Mouse (Mus musculus) midbrain, postnatal 0 days (tissue): ENCODE measurements around the gene Ptpdc1. TPM values are rescaled to one million over a fixed set of nuclear protein-coding genes. Genes with fewer than 3 reads are reported as not detected.
A peak's percentile ranks its signal among the peaks of the same experiment; 100 is the strongest.

Experiments
- ATAC-seq: fragments of 200-750 bp; cut with Nextera tagmentation; 2 replicates; pipeline ENCODE4 v1.8.0; 2017; ENCODE audit warnings: moderate number of reproducible peaks, mild to moderate bottlenecking, moderate TSS enrichment, moderate library complexity; ENCODE audit not compliant: low FRiP score
- DNase-seq: peaks from one replicate; pipeline ENCODE4 v3.0.0-alpha.2; 2015; ENCODE audit warnings: low spot score
- H3K27ac ChIP-seq: fragments of 300-500 bp; sonication (generic); 2 replicates; pipeline ENCODE4 v1.5.1; 2014; ENCODE audit warnings: low read depth, mild to moderate bottlenecking, low read length, mixed read lengths
- H3K27me3 ChIP-seq: fragments of 300-500 bp; sonication (generic); 2 replicates; pipeline ENCODE4 v1.6.1; 2014; ENCODE audit warnings: low read length, control low read depth, mixed read lengths; ENCODE audit not compliant: insufficient read depth
- H3K36me3 ChIP-seq: fragments of 300-500 bp; sonication (generic); 2 replicates; pipeline ENCODE4 v1.6.1; 2014; ENCODE audit warnings: low read length, control low read depth, mixed read lengths; ENCODE audit not compliant: insufficient read depth
- H3K4me1 ChIP-seq: fragments of 300-500 bp; sonication (generic); 2 replicates; pipeline ENCODE4 v1.6.1; 2014; ENCODE audit warnings: mild to moderate bottlenecking, control low read depth, antibody characterized with exemption, low read length, mixed read lengths; ENCODE audit not compliant: insufficient read depth
- H3K4me2 ChIP-seq: fragments of 300-500 bp; sonication (generic); 2 replicates; pipeline ENCODE4 v1.6.1; 2014; ENCODE audit warnings: low read depth, mild to moderate bottlenecking, low read length, mixed read lengths; ENCODE audit not compliant: poor library complexity, severe bottlenecking
- H3K4me3 ChIP-seq: fragments of 300-500 bp; sonication (generic); 2 replicates; pipeline ENCODE4 v1.5.1; 2014; ENCODE audit warnings: low read depth, mild to moderate bottlenecking, low read length, moderate library complexity
- H3K9ac ChIP-seq: fragments of 300-500 bp; sonication (generic); replicated peaks from 2 replicates; pipeline ENCODE4 v1.6.1; 2014; ENCODE audit warnings: mild to moderate bottlenecking, low read length, moderate library complexity, mixed read lengths; ENCODE audit not compliant: poor library complexity, severe bottlenecking
- H3K9me3 ChIP-seq: fragments of 300-500 bp; sonication (generic); 2 replicates; pipeline ENCODE4 v1.6.1; 2016; ENCODE audit warnings: low read length, control low read depth
- CTCF ChIP-seq: IDR thresholded peaks from 2 replicates; pipeline ENCODE4 v1.5.1; 2016; ENCODE audit warnings: antibody characterized with exemption, mild to moderate bottlenecking
- WGBS: fragments of 180-500 bp; shearing (Covaris S2); extraction: QIAGEN DNeasy Blood & Tissue Kit; methylation state at CpG from one replicate; pipeline ENCODE4 v1.1.7; 2014; 5-methylcytosine and 5-hydroxymethylcytosine counted together
- polyA plus RNA-seq: library from polyadenylated mRNA; unstranded; fragments of >200 nt; fragmentation: Nextera tagmentation; extraction: Ambion mirVana; gene quantifications from 2 replicates; pipeline ENCODE4 v1.2.1, GENCODE M21; 2015
- total RNA-seq: library from RNA; depleted of rRNA; stranded (reverse); fragments of >200 nt; gene quantifications from 2 replicates; pipeline ENCODE4 v1.2.3, GENCODE M21; 2014

Ptpdc1 gene
- total and polyA plus RNA-seq, 2 experiments from 2014 or later, result 15.3 to 36.3 TPM

DNA sequence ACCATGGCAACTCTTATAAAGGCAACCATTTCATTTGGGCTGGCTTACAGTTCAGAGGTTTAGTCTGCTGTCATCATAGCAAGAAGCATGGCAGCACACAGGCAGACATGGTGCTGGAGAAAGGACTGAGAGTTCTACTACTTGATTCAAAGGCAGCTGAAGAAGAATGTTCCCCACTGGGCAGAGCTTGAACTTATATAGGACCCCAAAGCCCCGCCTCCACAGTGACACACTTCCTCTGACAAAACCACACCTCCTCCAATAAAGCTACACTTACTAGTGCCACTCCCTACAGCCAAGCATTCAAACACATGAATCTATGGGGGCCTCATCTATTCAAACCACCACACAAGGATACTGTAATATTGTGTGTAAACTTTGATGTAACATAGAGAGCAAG lies 70.9 kb downstream of the Ptpdc1 start:
- Histone ChIP-seq H3K27ac (no peak overlapping the region), H3K9me3 (no peaks in the 10 kb centered on the region), H3K4me2 (no peak overlapping the region), H3K27me3 (no peaks in the 10 kb centered on the region), H3K36me3 (no peaks in the 10 kb centered on the region), H3K9ac (no peak overlapping the region), H3K4me1 (no peaks in the 10 kb centered on the region), H3K4me3 (no peak overlapping the region)
- no peak for DNase-seq
- no peak for ATAC-seq
- 93% methylated on average over 1 of the region's 1 CpGs for WGBS
- no peak for TF ChIP-seq CTCF

DNA sequence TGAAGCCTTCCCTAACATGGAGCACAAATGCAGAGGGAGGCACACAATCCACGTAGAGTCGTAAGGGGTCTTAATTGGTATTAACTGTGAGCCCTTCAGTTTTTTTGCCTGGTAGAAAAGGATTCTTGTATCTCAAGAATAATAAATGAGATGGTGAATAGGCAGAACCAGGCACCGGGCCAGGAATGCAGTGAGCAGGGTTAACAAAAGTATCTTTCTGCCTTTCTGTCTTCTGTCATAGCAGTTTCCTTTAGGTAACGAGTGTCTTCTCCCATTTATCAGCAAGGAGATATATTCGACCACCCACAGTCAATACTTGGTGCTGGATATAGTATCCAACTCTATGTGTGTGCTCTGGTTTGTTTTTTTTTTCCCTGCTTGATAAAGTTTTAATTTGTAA lies 72.0 kb downstream of the Ptpdc1 start:
- H3K27me3 ChIP-seq, result no peaks in the 10 kb centered on the region
- H3K4me2 ChIP-seq, result no peak overlapping the region
- no peak for ATAC-seq
- H3K4me3 ChIP-seq, result no peak overlapping the region
- no peak overlapping the region for H3K9ac ChIP-seq
- WGBS, result 55% methylated on average over 5 of the region's 5 CpGs
- DNase-seq, result peak; percentile 36
- no peaks in the 10 kb centered on the region for H3K9me3 ChIP-seq
- no peak for TF ChIP-seq CTCF
- H3K27ac ChIP-seq, result no peak overlapping the region
- no peaks in the 10 kb centered on the region for H3K36me3 ChIP-seq
- no peaks in the 10 kb centered on the region for H3K4me1 ChIP-seq

DNA sequence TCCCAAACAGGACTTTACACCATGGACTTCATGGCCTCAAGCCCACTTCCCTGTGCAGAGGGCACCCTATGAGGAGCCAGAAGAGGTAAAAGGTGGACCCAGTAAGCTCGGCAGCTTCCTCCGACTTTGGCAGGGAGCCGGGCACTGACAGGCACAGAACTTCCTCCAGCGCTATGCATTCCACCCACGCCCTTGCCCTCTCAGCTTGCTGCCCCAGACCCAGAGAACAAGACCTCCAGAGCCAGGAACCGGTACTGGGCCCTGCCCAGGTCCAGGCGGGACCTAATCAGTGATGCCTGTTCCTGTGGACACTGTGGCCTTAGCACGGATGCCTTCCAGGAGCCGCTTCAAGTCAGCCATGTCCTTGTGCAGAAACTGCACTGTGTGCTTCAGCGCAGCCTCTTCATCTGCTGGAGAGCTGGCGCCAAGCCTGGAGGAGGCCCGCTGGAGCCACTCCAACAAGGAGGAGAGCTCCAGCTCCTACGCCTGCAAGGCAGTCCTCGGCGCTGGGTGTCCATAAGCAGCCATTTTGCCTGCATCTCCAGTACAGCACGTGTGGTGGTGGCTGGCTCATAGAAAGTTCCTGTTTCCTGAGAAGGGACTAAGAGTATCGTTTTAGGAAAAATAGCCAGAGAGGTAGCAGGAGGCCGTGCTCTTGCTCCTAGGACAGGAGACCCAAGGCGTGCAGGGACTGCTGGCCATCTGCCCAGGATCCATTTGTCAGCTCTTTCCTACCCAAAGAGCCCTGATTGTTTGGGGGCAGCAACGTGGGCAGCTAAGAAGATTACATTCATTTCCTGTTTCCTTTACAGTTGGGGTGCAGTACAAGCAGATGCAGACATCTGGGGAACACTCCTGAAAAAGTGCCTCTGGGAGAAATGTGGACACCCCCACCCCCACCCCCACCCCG lies 73.0 kb downstream of the Ptpdc1 start:
- Histone ChIP-seq H3K9me3 (no peaks in the 10 kb centered on the region), H3K36me3 (no peaks in the 10 kb centered on the region), H3K4me1 (no peaks in the 10 kb centered on the region), H3K27ac (peak overlapping the region; percentile 77), H3K27me3 (no peaks in the 10 kb centered on the region), H3K9ac (0 out of 2 replicates have a peak overlapping the region, but pooled peaks have one; percentile 9), H3K4me3 (no peak overlapping the region), H3K4me2 (peak overlapping the region; percentile 19; the same call in 1 of the 2 replicates)
- no peak for TF ChIP-seq CTCF
- DNase-seq (peak; percentile 93), ATAC-seq (peak; percentile 71)
- 56% methylated on average over 21 of the region's 21 CpGs for WGBS

DNA sequence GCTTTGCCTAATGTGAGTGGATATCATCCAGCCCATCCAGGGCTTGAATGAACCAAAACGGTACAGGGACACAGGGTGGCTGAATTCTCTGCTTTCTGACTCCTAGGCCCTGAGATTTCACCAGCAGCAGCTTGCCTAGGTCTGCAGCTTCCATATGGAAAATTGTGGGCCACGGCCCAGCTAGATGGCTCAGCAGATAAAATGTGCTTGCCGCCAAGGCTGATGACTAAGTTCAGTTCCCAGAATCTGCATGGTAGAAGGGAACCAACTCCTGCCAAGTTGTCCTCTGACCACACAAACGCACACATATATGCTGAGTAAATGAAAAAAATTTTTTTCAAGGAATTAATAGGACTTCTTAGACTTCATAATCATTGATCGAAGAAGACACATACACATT lies 77.2 kb downstream of the Ptpdc1 start:
- Histone ChIP-seq H3K4me3 (no peak overlapping the region), H3K36me3 (no peaks in the 10 kb centered on the region), H3K27ac (no peak overlapping the region), H3K9ac (no peak overlapping the region), H3K4me2 (no peak overlapping the region), H3K4me1 (peaks cover 8% of the 10 kb centered on the region; the same call in 1 of the 2 replicates), H3K27me3 (no peaks in the 10 kb centered on the region), H3K9me3 (no peaks in the 10 kb centered on the region)
- no peak for ATAC-seq
- TF ChIP-seq CTCF, result no peak
- DNase-seq, result no peak
- 91% methylated on average over 5 of the region's 5 CpGs for WGBS

DNA sequence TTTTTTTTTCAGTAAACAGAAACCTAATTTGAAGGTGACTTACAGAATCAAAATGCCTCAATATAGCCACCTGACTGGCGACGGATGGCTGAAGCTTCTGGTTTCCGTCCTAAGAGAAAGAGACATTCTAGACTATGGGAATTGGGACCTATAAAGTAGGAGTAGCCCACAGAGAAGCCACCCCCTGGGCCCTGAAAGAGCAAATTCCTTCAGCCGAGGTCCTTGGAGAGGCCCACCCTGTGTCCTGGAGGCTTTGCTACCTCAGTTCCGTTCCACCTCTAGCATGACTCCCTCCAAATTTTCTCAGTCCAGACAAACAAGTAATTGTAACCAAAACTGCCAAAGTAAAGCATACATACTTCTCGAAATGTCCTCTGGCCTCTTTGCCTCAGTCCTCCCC lies 77.8 kb downstream of the Ptpdc1 start:
- no peaks in the 10 kb centered on the region for H3K36me3 ChIP-seq
- no peaks in the 10 kb centered on the region for H3K27me3 ChIP-seq
- ATAC-seq, result no peak
- no peak overlapping the region for H3K4me2 ChIP-seq
- DNase-seq, result no peak
- peaks cover 8% of the 10 kb centered on the region; the same call in 1 of the 2 replicates for H3K4me1 ChIP-seq
- no peak overlapping the region for H3K27ac ChIP-seq
- no peak for TF ChIP-seq CTCF
- no peaks in the 10 kb centered on the region for H3K9me3 ChIP-seq
- no peak overlapping the region for H3K4me3 ChIP-seq
- 95% methylated on average over 6 of the region's 6 CpGs for WGBS
- no peak overlapping the region for H3K9ac ChIP-seq

DNA sequence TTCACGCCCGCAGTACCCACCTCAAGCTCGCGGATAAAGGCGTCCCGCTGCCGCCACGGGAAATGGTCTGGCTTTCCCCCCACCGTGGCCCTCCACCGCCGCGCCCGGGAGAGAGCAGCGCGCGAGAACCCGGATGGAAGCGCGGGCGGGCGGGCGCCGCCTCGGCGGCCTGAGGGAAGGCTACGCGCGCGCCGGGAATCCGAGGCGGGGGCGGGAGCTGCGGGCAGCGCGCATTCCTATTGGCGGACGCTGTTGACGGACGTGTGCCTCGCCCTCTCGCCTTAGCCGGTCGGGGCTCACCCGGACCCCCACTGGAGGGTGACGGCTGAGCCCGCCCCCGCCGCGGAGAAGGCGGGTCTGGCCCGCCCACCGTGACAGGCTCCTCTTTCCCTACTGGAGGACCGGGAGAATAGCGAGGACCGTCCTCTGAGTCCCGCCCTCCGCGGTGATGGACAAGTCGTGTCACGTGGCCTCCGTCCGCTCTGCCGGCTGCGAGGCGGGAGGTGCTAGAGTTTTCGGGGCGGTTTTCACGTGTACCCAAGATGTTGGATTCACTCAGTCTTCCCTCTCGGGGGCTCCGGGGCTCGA lies 79.0 kb downstream of the Ptpdc1 start:
- ATAC-seq (peak; percentile 99), DNase-seq (peak; percentile 99)
- peaks cover 8% of the 10 kb centered on the region; the same call in 1 of the 2 replicates for H3K4me1 ChIP-seq
- H3K27me3 ChIP-seq, result no peaks in the 10 kb centered on the region
- H3K27ac ChIP-seq, result peak overlapping the region; percentile 100
- H3K9ac ChIP-seq, result peak overlapping the region; percentile 99
- no peaks in the 10 kb centered on the region for H3K9me3 ChIP-seq
- peak overlapping the region; percentile 94 for H3K4me3 ChIP-seq
- TF ChIP-seq CTCF, result peak; percentile 39
- under 1% methylated on average over 52 of the region's 72 CpGs for WGBS
- no peaks in the 10 kb centered on the region for H3K36me3 ChIP-seq
- peak overlapping the region; percentile 55 for H3K4me2 ChIP-seq
